Mouse (Mus musculus) MEL (cell line): ENCODE data around the gene Bves. TPM values are rescaled to one million over a fixed set of nuclear protein-coding genes. Genes with fewer than 3 reads are reported as not detected.

Experiments used
- DNase-seq: peaks from one replicate; pipeline ENCODE4 v3.0.0; 2011; ENCODE audit warnings: low read depth, low spot score
- H3K27ac ChIP-seq: 2 replicates; pipeline ENCODE4 v1.5.1; 2012; ENCODE audit warnings: low read depth, mild to moderate bottlenecking, control low read depth, low read length, moderate library complexity; ENCODE audit not compliant: control insufficient read depth
- H3K27me3 ChIP-seq, 2 experiments: fragments of 150-350 bp in 1 of 2; sonication (generic) in 1 of 2; 2 replicates each; pipeline ENCODE4 v1.6.1; 2012; ENCODE audit warnings: low read length in 2 of 2, mild to moderate bottlenecking in 2 of 2, improper control_type of control experiment in 1 of 2, moderate library complexity in 1 of 2; ENCODE audit not compliant: insufficient read depth in 2 of 2, control insufficient read depth in 1 of 2
- H3K36me3 ChIP-seq, 2 experiments: 2 replicates each; pipeline ENCODE4 v1.6.1; 2012 to 2014; ENCODE audit warnings: low read length in 2 of 2, improper control_type of control experiment in 1 of 2, inconsistent platforms in 1 of 2, mild to moderate bottlenecking in 1 of 2; ENCODE audit not compliant: insufficient read depth in 2 of 2, control insufficient read depth in 1 of 2
- H3K4me1 ChIP-seq, 2 experiments: fragments of 150-350 bp in 1 of 2; sonication (generic) in 1 of 2; 2 replicates each; pipeline ENCODE4 v1.6.1; 2012; ENCODE audit warnings: low read length in 2 of 2, improper control_type of control experiment in 1 of 2, mild to moderate bottlenecking in 1 of 2; ENCODE audit not compliant: insufficient read depth in 2 of 2, control insufficient read depth in 1 of 2
- H3K4me3 ChIP-seq, 2 experiments: fragments of 150-350 bp in 1 of 2; sonication (generic) in 1 of 2; 2 replicates each; pipeline ENCODE4 v1.5.1; 2012; ENCODE audit warnings: low read depth in 2 of 2, low read length in 2 of 2, mild to moderate bottlenecking in 2 of 2, moderate library complexity in 2 of 2, control low read depth in 1 of 2, improper control_type of control experiment in 1 of 2; ENCODE audit not compliant: control insufficient read depth in 1 of 2, insufficient read depth in 1 of 2
- H3K79me2 ChIP-seq: 2 replicates; pipeline ENCODE4 v1.6.1; 2012; ENCODE audit warnings: mild to moderate bottlenecking, low read length, moderate library complexity; ENCODE audit not compliant: control insufficient read depth, poor library complexity, insufficient read depth
- H3K9ac ChIP-seq: 2 replicates; pipeline ENCODE4 v1.6.1; 2012; ENCODE audit warnings: low read depth, mild to moderate bottlenecking, control low read depth, low read length, moderate library complexity; ENCODE audit not compliant: control insufficient read depth, poor library complexity, severe bottlenecking
- H3K9me3 ChIP-seq: fragments of 150-350 bp; sonication (generic); replicated peaks from 2 replicates; pipeline ENCODE4 v1.6.1; 2012; ENCODE audit warnings: mild to moderate bottlenecking, low read length, improper control_type of control experiment, moderate library complexity; ENCODE audit not compliant: insufficient read depth
- BHLHE40 ChIP-seq: IDR thresholded peaks from 2 replicates; pipeline ENCODE4 v1.6.1; 2012; ENCODE audit warnings: low read depth, mild to moderate bottlenecking, inconsistent platforms, low read length, improper control_type of control experiment, borderline replicate concordance
- CHD1 ChIP-seq: IDR thresholded peaks from 2 replicates; pipeline ENCODE4 v1.6.1; 2012; ENCODE audit warnings: low read depth, mild to moderate bottlenecking, inconsistent platforms, low read length, improper control_type of control experiment
- CHD2 ChIP-seq: IDR thresholded peaks from 2 replicates; pipeline ENCODE4 v1.6.1; 2011; ENCODE audit warnings: low read length, improper control_type of control experiment
- E2F4 ChIP-seq: IDR thresholded peaks from 2 replicates; pipeline ENCODE4 v1.6.1; 2011; ENCODE audit warnings: low read depth, low read length, improper control_type of control experiment, borderline replicate concordance
- ELF1 ChIP-seq: IDR thresholded peaks from 2 replicates; pipeline ENCODE4 v1.6.1; 2014; ENCODE audit warnings: low read depth, mild to moderate bottlenecking, inconsistent platforms, low read length, improper control_type of control experiment, moderate library complexity
- ETS1 ChIP-seq: IDR thresholded peaks from 2 replicates; pipeline ENCODE4 v1.6.1; 2012; ENCODE audit warnings: low read depth, mild to moderate bottlenecking, inconsistent platforms, low read length, improper control_type of control experiment, moderate library complexity
- GABPA ChIP-seq: IDR thresholded peaks from 2 replicates; pipeline ENCODE4 v1.6.1; 2012; ENCODE audit warnings: low read depth, mild to moderate bottlenecking, inconsistent platforms, low read length, improper control_type of control experiment, moderate library complexity
- GATA1 ChIP-seq: IDR thresholded peaks from 2 replicates; pipeline ENCODE4 v1.6.1; 2011; ENCODE audit warnings: low read depth, low read length, improper control_type of control experiment
- HCFC1 ChIP-seq: IDR thresholded peaks from 2 replicates; pipeline ENCODE4 v1.6.1; 2012; ENCODE audit warnings: low read depth, mild to moderate bottlenecking, inconsistent platforms, low read length, improper control_type of control experiment, moderate library complexity
- JUND ChIP-seq: IDR thresholded peaks from 2 replicates; pipeline ENCODE4 v1.6.1; 2011; ENCODE audit warnings: low read depth, mild to moderate bottlenecking, improper control_type of control experiment, low read length
- KAT2A ChIP-seq: conservative IDR thresholded peaks from 2 replicates; pipeline ENCODE4 v1.6.1; 2012; ENCODE audit warnings: low read depth, low read length, improper control_type of control experiment, inconsistent platforms
- MAZ ChIP-seq: IDR thresholded peaks from 2 replicates; pipeline ENCODE4 v1.6.1; 2012; ENCODE audit warnings: low read depth, mild to moderate bottlenecking, inconsistent platforms, low read length, improper control_type of control experiment
- MEF2A ChIP-seq: IDR thresholded peaks from 2 replicates; pipeline ENCODE4 v1.6.1; 2014; ENCODE audit warnings: low read depth, mild to moderate bottlenecking, inconsistent platforms, low read length, improper control_type of control experiment; ENCODE audit not compliant: poor library complexity, insufficient replicate concordance, severe bottlenecking; ENCODE audit errors: extremely low read depth
- MXI1 ChIP-seq: IDR thresholded peaks from 2 replicates; pipeline ENCODE4 v1.6.1; 2011; ENCODE audit warnings: mild to moderate bottlenecking, low read depth, low read length, improper control_type of control experiment
- MYC ChIP-seq: IDR thresholded peaks from 2 replicates; pipeline ENCODE4 v1.6.1; 2011; ENCODE audit warnings: low read depth, mild to moderate bottlenecking, low read length, improper control_type of control experiment, moderate library complexity
- NRF1 ChIP-seq: IDR thresholded peaks from 2 replicates; pipeline ENCODE4 v1.6.1; 2014; ENCODE audit warnings: low read depth, mild to moderate bottlenecking, inconsistent platforms, low read length, improper control_type of control experiment, moderate library complexity; ENCODE audit not compliant: poor library complexity, insufficient read depth, severe bottlenecking
- POLR2AphosphoS2 ChIP-seq: IDR thresholded peaks from 2 replicates; pipeline ENCODE4 v1.6.1; 2011; ENCODE audit warnings: low read length, improper control_type of control experiment
- RAD21 ChIP-seq: IDR thresholded peaks from 2 replicates; pipeline ENCODE4 v1.6.1; 2011; ENCODE audit warnings: mild to moderate bottlenecking, low read depth, low read length, improper control_type of control experiment
- RCOR1 ChIP-seq: IDR thresholded peaks from 2 replicates; pipeline ENCODE4 v1.6.1; 2012; ENCODE audit warnings: low read depth, mild to moderate bottlenecking, inconsistent platforms, low read length, improper control_type of control experiment
- SIN3A ChIP-seq: IDR thresholded peaks from 2 replicates; pipeline ENCODE4 v1.6.1; 2012; ENCODE audit warnings: low read length, improper control_type of control experiment, inconsistent platforms
- SMC3 ChIP-seq: IDR thresholded peaks from 2 replicates; pipeline ENCODE4 v1.6.1; 2011; ENCODE audit warnings: low read depth, low read length, improper control_type of control experiment
- TCF12 ChIP-seq: IDR thresholded peaks from 2 replicates; pipeline ENCODE4 v1.6.1; 2014; ENCODE audit warnings: low read depth, mild to moderate bottlenecking, inconsistent platforms, low read length, improper control_type of control experiment, moderate library complexity
- UBTF ChIP-seq: IDR thresholded peaks from 2 replicates; pipeline ENCODE4 v1.6.1; 2012; ENCODE audit warnings: low read depth, mild to moderate bottlenecking, inconsistent platforms, low read length, improper control_type of control experiment, moderate library complexity, borderline replicate concordance; ENCODE audit not compliant: insufficient read depth
- USF1 ChIP-seq: IDR thresholded peaks from 2 replicates; pipeline ENCODE4 v1.6.1; 2014; ENCODE audit warnings: low read depth, mild to moderate bottlenecking, inconsistent platforms, low read length, improper control_type of control experiment, moderate library complexity
- USF2 ChIP-seq, 2 experiments: IDR thresholded peaks; 2 replicates each; pipeline ENCODE4 v1.6.1; 2011 to 2012; ENCODE audit warnings: improper control_type of control experiment in 2 of 2, low read length in 2 of 2, borderline replicate concordance in 1 of 2, inconsistent platforms in 1 of 2, low read depth in 1 of 2, mild to moderate bottlenecking in 1 of 2; ENCODE audit not compliant: insufficient read depth in 1 of 2
- ZC3H11A ChIP-seq: IDR thresholded peaks from 2 replicates; pipeline ENCODE4 v1.6.1; 2012; ENCODE audit warnings: low read depth, mild to moderate bottlenecking, inconsistent platforms, low read length, improper control_type of control experiment
- ZKSCAN1 ChIP-seq: IDR thresholded peaks from 2 replicates; pipeline ENCODE4 v1.6.1; 2012; ENCODE audit warnings: low read depth, mild to moderate bottlenecking, inconsistent platforms, low read length, improper control_type of control experiment, moderate library complexity
- ZNF384 ChIP-seq: IDR thresholded peaks from 2 replicates; pipeline ENCODE4 v1.6.1; 2012; ENCODE audit warnings: low read depth, mild to moderate bottlenecking, inconsistent platforms, low read length, improper control_type of control experiment
- polyA plus RNA-seq, 2 experiments: library from polyadenylated mRNA; stranded (reverse) in 1 of 2; unstranded in 1 of 2; fragments of >175 nt in 1 of 2; fragments of >200 nt in 1 of 2; gene quantifications; 2 replicates each; pipeline versions ENCODE4 v1.2.1 to v1.2.4; 2012; ENCODE audit warnings: low replicate concordance in 2 of 2, low read depth in 1 of 2; ENCODE audit not compliant: insufficient read length in 2 of 2, insufficient read depth in 1 of 2, missing spikeins in 1 of 2
- total RNA-seq: library from RNA; depleted of rRNA; stranded (reverse); fragments of 300-350 nt; gene quantifications from 2 replicates; pipeline ENCODE4 v1.2.3, GENCODE M21; 2012

Bves gene
- total and polyA plus RNA-seq, 3 experiments: not detected

DNA sequence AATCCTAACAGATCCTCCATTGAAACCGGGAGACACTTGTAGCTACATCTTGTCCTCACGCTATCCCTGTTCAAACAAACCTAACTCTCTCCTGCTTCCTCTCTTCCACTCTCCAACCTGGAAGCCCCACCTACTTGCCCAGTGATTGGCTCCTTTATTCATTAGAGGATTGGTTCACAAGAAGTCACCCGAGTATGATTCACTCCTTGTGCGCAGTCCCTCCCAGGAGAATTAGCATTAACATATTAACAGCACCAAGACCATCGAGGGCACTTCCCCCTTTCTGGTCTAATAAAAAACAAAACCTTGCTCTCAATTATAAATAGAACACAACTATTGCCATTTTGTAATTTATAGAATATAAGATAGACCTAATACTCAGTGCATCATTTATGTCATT lies 40.5 kb upstream of the Bves start:
- no peaks in the 10 kb centered on the region for H3K9me3 ChIP-seq
- no peaks in the 10 kb centered on the region for H3K27me3 ChIP-seq
- H3K9ac ChIP-seq: no peak overlapping the region
- H3K4me1 ChIP-seq: no peaks in the 10 kb centered on the region
- H3K27ac ChIP-seq: no peak overlapping the region
- H3K36me3 ChIP-seq: no peaks in the 10 kb centered on the region
- TF ChIP-seq USF2 (IDR thresholded peaks at IDR 0.05; ENCODE audit: borderline replicate concordance in 1 of 2, insufficient read depth in 1 of 2, low read depth in 1 of 2, low read length in 2 of 2) (no peak), MXI1 (no peak), HCFC1 (no peak), JUND (no peak), KAT2A (no peak), POLR2AphosphoS2 (no peak), ELF1 (no peak), MEF2A (no peak), ZC3H11A (no peak), ETS1 (no peak), NRF1 (no peak), E2F4 (no peak), USF1 (no peak), UBTF (no peak), ZNF384 (no peak), RAD21 (no peak)
- no peak overlapping the region for H3K4me3 ChIP-seq
- H3K79me2 ChIP-seq: no peaks in the 10 kb centered on the region
- peak; percentile 9 for DNase-seq

DNA sequence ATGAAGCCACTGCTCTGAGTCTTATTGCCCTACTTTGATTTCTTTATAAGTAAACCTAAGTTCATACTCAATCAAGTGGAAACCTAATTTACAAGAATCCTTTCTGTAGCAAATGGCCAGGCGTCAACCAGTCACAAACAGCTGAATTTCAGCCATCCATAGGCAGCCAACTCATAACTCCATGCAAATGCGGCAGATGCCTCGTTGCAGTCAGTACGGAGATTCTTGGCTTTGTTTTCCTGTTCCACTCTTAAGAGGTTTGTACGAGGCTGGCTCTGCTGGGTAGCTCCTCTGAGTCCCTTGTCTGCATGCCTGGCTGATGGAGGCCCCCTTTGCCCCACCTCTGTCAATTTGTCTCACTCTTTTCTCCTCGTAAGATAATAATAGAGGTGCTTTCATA lies 37.1 kb upstream of the Bves start:
- Histone ChIP-seq H3K9ac (no peak overlapping the region), H3K27ac (no peak overlapping the region), H3K4me3 (no peak overlapping the region), H3K4me1 (no peaks in the 10 kb centered on the region), H3K27me3 (peaks cover 0 to 2% of the 10 kb centered on the region in 2 experiments; a peak in 1 of 4 replicates), H3K9me3 (no peaks in the 10 kb centered on the region), H3K36me3 (no peaks in the 10 kb centered on the region), H3K79me2 (no peaks in the 10 kb centered on the region)
- no peak for TF ChIP-seq TCF12
- TF ChIP-seq CHD2: no peak
- TF ChIP-seq GABPA: no peak
- TF ChIP-seq CHD1: no peak
- TF ChIP-seq ELF1: no peak
- TF ChIP-seq ZC3H11A: no peak
- TF ChIP-seq USF2 (IDR thresholded peaks at IDR 0.05; ENCODE audit: borderline replicate concordance in 1 of 2, insufficient read depth in 1 of 2, low read depth in 1 of 2, low read length in 2 of 2): no peak
- TF ChIP-seq MXI1: no peak
- TF ChIP-seq ETS1: no peak
- no peak for TF ChIP-seq E2F4
- no peak for TF ChIP-seq BHLHE40
- no peak for TF ChIP-seq SMC3
- TF ChIP-seq SIN3A: no peak
- no peak for TF ChIP-seq POLR2AphosphoS2
- no peak for TF ChIP-seq RCOR1
- no peak for TF ChIP-seq GATA1
- no peak for TF ChIP-seq MAZ
- TF ChIP-seq ZKSCAN1: no peak
- TF ChIP-seq USF1: no peak
- TF ChIP-seq MYC: no peak
- no peak for DNase-seq
